Mouse (Mus musculus): ENCODE results near the gene Actrt2.

- TF ChIP-seq CTCF (IDR thresholded peaks at IDR 0.05; ENCODE audit: borderline replicate concordance, control insufficient read depth, extremely low read depth, insufficient read depth, low read length, poor library complexity) (no peak), POLR2A (IDR thresholded peaks at IDR 0.05; ENCODE audit: control insufficient read depth, extremely low read depth, insufficient read depth, low read length, poor library complexity) (no peak)
Observed at GRCm38 (mm10) chr4:154637468-154638319, 30.0 kb downstream of the Actrt2 start.

Measured in thymus, adult 2 months (tissue).